Mouse (Mus musculus): ENCODE measurements around the gene Tbc1d22b. TPM values are rescaled to one million over a fixed set of nuclear protein-coding genes. Genes with fewer than 3 reads are reported as not detected.

Gene Tbc1d22b
- polyA plus RNA-seq, 1 experiment from 2014 or later, result 27.7 TPM

DNA sequence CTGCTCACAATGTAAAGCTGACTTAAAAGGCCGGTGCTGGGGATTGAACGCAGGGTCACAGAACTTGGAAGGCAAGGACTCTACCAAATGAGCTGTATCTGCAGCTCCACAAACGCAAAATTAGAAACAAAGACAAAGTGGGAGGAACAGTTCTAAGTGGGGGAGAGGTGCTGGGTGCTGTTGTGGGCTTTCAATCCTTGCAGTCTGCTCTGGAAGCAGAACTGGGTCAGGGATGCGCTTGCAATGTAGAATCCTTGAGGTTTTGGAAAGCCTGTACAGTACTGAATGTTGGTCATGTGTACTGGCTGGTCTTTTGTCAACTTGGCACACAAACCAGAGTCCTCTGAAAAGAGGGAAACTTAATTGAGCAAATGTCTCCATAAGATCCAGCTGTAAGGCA lies 66.0 kb downstream of the Tbc1d22b start:
- Histone ChIP-seq H3K27ac (replicated peaks; ENCODE audit: low read depth, low read length) (no peak overlapping the region), H3K4me3 (replicated peaks; ENCODE audit: low read depth, low read length) (peak overlapping the region; percentile 99), H3K9me3 (ENCODE audit: control insufficient read depth, low read length) (no peaks in the 10 kb centered on the region), H3K9ac (replicated peaks; ENCODE audit: low read length) (peak overlapping the region; percentile 97), H3K4me2 (ENCODE audit: low read length) (peak overlapping the region; percentile 89), H3K36me3 (ENCODE audit: control insufficient read depth, insufficient read depth, low read length) (peaks cover 17% of the 10 kb centered on the region), H3K4me1 (ENCODE audit: control insufficient read depth, insufficient read depth, low read length) (peaks cover 28% of the 10 kb centered on the region; the same call in 1 of the 2 replicates), H3K27me3 (ENCODE audit: control insufficient read depth, insufficient read depth, low read length) (no peaks in the 10 kb centered on the region)
- DNase-seq (peak; percentile 32), ATAC-seq (ENCODE audit: low FRiP score, low TSS enrichment) (no peak)
- 10% methylated on average over 4 of the region's 4 CpGs for WGBS

DNA sequence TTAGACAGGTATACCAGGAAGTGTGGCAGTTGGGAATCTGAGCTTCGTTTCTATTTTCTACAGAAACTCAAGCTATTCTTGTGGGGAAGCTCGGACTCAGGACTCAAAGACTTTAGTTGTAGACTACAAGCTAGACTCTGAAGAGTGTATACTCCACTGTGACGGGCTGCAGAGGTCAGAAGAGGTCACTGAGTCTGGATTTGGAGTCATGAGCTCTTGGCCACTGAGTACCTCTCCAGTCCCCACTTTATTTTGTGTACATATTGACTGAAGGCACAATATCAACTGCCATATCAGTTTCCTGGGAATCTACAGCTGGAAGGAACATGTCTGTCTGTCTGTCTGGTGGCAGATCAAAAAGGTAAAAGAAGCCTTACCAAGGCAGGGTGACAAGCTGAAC lies 69.6 kb downstream of the Tbc1d22b start:
- DNase-seq (no peak), ATAC-seq (ENCODE audit: low FRiP score, low TSS enrichment) (no peak)
- no peak overlapping the region for H3K4me2 ChIP-seq (ENCODE audit: low read length)
- H3K27ac ChIP-seq (replicated peaks; ENCODE audit: low read depth, low read length), result no peak overlapping the region
- no peak overlapping the region for H3K9ac ChIP-seq (replicated peaks; ENCODE audit: low read length)
- H3K9me3 ChIP-seq (ENCODE audit: control insufficient read depth, low read length), result no peaks in the 10 kb centered on the region
- peaks cover 47% of the 10 kb centered on the region for H3K36me3 ChIP-seq (ENCODE audit: control insufficient read depth, insufficient read depth, low read length)
- H3K4me3 ChIP-seq (replicated peaks; ENCODE audit: low read depth, low read length), result no peak overlapping the region
- H3K4me1 ChIP-seq (ENCODE audit: control insufficient read depth, insufficient read depth, low read length), result peaks cover 25% of the 10 kb centered on the region; the same call in 1 of the 2 replicates
- no peaks in the 10 kb centered on the region for H3K27me3 ChIP-seq (ENCODE audit: control insufficient read depth, insufficient read depth, low read length)
- 90% methylated on average over 3 of the region's 3 CpGs for WGBS

DNA sequence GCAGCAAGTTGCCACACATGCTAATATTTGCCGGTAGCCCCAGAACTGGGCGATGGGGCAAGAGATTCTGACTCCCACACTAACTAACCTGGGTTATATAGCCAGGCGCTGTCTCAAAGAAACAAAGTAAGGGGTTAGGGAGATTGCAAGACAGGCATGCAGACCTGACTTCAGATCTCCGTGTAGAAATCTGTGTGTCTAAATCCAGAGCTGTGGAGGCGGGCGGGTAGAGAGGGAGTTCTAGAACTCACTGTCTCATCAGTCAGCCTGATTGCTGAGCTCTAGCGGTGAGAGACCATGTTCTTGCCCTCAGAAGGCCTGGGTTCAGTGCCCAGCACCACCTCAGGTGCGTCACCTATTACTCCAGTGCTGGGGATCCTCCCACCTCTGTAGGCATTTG lies 73.9 kb downstream of the Tbc1d22b start:
- no peak for ATAC-seq (ENCODE audit: low FRiP score, low TSS enrichment)
- Histone ChIP-seq H3K4me1 (ENCODE audit: control insufficient read depth, insufficient read depth, low read length) (no peaks in the 10 kb centered on the region), H3K36me3 (ENCODE audit: control insufficient read depth, insufficient read depth, low read length) (peaks cover 83% of the 10 kb centered on the region), H3K4me3 (replicated peaks; ENCODE audit: low read depth, low read length) (no peak overlapping the region), H3K27ac (replicated peaks; ENCODE audit: low read depth, low read length) (no peak overlapping the region), H3K9ac (replicated peaks; ENCODE audit: low read length) (no peak overlapping the region), H3K27me3 (ENCODE audit: control insufficient read depth, insufficient read depth, low read length) (no peaks in the 10 kb centered on the region), H3K9me3 (ENCODE audit: control insufficient read depth, low read length) (no peaks in the 10 kb centered on the region), H3K4me2 (ENCODE audit: low read length) (no peak overlapping the region)
- 95% methylated on average over 8 of the region's 8 CpGs for WGBS
- DNase-seq, result no peak

DNA sequence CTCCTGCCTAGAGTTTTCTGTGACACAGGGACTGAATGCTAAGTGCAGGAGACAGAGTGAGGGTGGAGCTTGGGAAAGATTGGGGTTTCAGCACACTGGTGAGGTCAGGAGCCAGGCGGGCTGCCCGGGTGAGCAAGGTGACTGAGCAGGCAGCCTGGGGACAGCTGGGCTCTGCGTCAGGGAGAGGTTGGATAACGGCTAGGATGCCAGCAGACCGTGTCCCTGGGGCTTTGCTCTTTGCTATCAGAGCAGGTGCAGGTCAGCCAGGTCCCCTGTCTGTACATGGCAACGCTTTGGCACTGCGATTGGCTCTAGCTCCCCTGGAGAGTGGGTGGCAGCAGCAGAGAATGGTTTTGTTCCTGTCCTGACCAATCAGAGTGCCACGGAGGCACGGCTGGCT lies 77.7 kb downstream of the Tbc1d22b start:
- no peak overlapping the region for H3K4me2 ChIP-seq (ENCODE audit: low read length)
- no peaks in the 10 kb centered on the region for H3K9me3 ChIP-seq (ENCODE audit: control insufficient read depth, low read length)
- 89% methylated on average over 9 of the region's 9 CpGs for WGBS
- H3K4me3 ChIP-seq (replicated peaks; ENCODE audit: low read depth, low read length), result no peak overlapping the region
- H3K4me1 ChIP-seq (ENCODE audit: control insufficient read depth, insufficient read depth, low read length), result no peaks in the 10 kb centered on the region
- H3K27me3 ChIP-seq (ENCODE audit: control insufficient read depth, insufficient read depth, low read length), result no peaks in the 10 kb centered on the region
- DNase-seq (no peak), ATAC-seq (ENCODE audit: low FRiP score, low TSS enrichment) (no peak)
- peaks cover 86% of the 10 kb centered on the region for H3K36me3 ChIP-seq (ENCODE audit: control insufficient read depth, insufficient read depth, low read length)
- no peak overlapping the region for H3K27ac ChIP-seq (replicated peaks; ENCODE audit: low read depth, low read length)
- H3K9ac ChIP-seq (replicated peaks; ENCODE audit: low read length), result no peak overlapping the region

DNA sequence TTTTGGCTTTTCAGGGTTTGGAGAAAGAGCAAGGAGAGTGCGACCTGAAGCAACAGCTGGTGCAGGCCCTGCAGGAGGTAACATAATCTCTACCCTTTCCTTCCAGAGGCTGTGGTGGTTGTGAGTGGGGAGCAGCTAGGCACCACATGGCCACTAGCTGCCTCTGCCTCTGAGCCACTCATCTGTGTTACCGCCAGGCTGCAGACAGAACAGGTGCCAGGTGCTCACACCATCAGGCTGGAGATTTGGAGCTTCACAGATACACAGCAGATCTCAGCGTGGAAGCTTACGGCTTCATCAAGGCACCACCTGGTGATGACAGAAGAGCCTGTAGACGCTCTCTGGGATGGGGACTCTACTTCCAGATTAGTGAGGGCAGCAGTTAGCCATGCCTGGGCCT lies 79.4 kb downstream of the Tbc1d22b start:
- no peak for ATAC-seq (ENCODE audit: low FRiP score, low TSS enrichment)
- Histone ChIP-seq H3K4me1 (ENCODE audit: control insufficient read depth, insufficient read depth, low read length) (no peaks in the 10 kb centered on the region), H3K9me3 (ENCODE audit: control insufficient read depth, low read length) (no peaks in the 10 kb centered on the region), H3K27ac (replicated peaks; ENCODE audit: low read depth, low read length) (no peak overlapping the region), H3K36me3 (ENCODE audit: control insufficient read depth, insufficient read depth, low read length) (peaks cover 86% of the 10 kb centered on the region), H3K27me3 (ENCODE audit: control insufficient read depth, insufficient read depth, low read length) (no peaks in the 10 kb centered on the region), H3K9ac (replicated peaks; ENCODE audit: low read length) (no peak overlapping the region), H3K4me2 (ENCODE audit: low read length) (no peak overlapping the region), H3K4me3 (replicated peaks; ENCODE audit: low read depth, low read length) (no peak overlapping the region)
- DNase-seq, result no peak
- 87% methylated on average over 5 of the region's 5 CpGs for WGBS

DNA sequence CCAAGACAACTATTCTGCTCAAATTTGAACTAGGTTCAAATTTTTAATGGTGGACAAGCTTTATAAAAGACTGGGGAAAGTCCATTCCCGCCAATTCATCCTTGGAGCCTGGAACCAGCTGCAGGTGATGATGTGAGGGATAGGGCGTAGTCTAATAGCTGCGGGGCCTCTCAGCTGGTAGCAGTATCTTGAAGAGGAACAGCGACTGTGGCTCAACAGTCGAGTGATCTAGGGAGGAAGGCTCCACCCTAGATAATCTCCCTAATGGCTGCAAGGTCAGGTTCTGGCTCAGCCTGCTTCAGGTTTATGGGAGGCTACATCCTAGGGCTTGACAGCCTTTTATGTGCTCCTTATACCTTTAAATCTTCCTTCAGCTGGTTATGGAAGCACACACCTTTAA lies 80.0 kb downstream of the Tbc1d22b start:
- WGBS, result 91% methylated on average over 5 of the region's 5 CpGs
- no peak overlapping the region for H3K9ac ChIP-seq (replicated peaks; ENCODE audit: low read length)
- H3K4me2 ChIP-seq (ENCODE audit: low read length), result no peak overlapping the region
- no peaks in the 10 kb centered on the region for H3K4me1 ChIP-seq (ENCODE audit: control insufficient read depth, insufficient read depth, low read length)
- ATAC-seq (ENCODE audit: low FRiP score, low TSS enrichment) (no peak), DNase-seq (no peak)
- no peaks in the 10 kb centered on the region for H3K9me3 ChIP-seq (ENCODE audit: control insufficient read depth, low read length)
- H3K4me3 ChIP-seq (replicated peaks; ENCODE audit: low read depth, low read length), result no peak overlapping the region
- H3K27me3 ChIP-seq (ENCODE audit: control insufficient read depth, insufficient read depth, low read length), result no peaks in the 10 kb centered on the region
- no peak overlapping the region for H3K27ac ChIP-seq (replicated peaks; ENCODE audit: low read depth, low read length)
- H3K36me3 ChIP-seq (ENCODE audit: control insufficient read depth, insufficient read depth, low read length), result peaks cover 86% of the 10 kb centered on the region

DNA sequence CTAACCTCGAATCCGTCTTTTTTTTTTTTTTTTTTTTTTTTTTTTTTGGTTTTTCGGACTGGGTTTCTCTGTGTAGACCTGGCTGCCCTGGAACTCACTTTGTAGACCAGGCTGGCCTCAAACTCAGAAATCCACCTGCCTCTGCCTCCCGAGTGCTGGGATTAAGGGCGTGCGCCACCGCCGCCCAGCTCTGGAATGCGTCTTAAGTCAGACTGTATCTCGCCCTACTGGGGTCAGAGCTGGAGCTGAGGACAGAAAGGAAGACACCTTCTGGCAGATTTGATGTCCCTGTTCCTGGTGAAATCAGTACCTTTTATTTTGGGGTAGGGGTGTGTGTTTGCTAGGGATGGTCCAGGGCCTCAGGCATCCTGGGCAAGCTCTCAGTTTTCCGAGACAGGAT lies 82.7 kb downstream of the Tbc1d22b start:
- H3K27me3 ChIP-seq (ENCODE audit: control insufficient read depth, insufficient read depth, low read length), result no peaks in the 10 kb centered on the region
- no peaks in the 10 kb centered on the region for H3K9me3 ChIP-seq (ENCODE audit: control insufficient read depth, low read length)
- DNase-seq (no peak), ATAC-seq (ENCODE audit: low FRiP score, low TSS enrichment) (no peak)
- H3K9ac ChIP-seq (replicated peaks; ENCODE audit: low read length), result no peak overlapping the region
- no peak overlapping the region for H3K4me2 ChIP-seq (ENCODE audit: low read length)
- peaks cover 88% of the 10 kb centered on the region for H3K36me3 ChIP-seq (ENCODE audit: control insufficient read depth, insufficient read depth, low read length)
- no peaks in the 10 kb centered on the region for H3K4me1 ChIP-seq (ENCODE audit: control insufficient read depth, insufficient read depth, low read length)
- no peak overlapping the region for H3K27ac ChIP-seq (replicated peaks; ENCODE audit: low read depth, low read length)
- 92% methylated on average over 11 of the region's 11 CpGs for WGBS
- no peak overlapping the region for H3K4me3 ChIP-seq (replicated peaks; ENCODE audit: low read depth, low read length)

DNA sequence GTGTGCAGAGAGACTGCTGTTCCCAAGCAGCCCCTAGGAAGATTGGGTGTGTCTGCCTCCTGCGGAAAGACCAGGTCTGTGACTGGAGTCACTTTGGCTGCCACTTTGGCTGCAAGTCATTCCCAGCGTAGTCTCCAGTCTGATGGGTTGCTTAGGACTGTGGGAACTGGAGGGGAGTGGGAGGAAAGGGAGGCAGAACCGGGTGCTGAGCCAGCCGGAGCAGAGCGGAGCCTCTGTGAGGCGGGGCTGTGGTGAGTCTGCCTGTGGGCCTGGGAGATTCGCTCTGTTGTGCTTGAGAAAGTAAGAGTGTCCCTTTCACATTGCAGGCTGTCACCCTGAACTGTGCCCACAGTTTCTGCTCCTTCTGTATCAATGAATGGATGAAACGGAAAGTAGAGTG lies 85.9 kb downstream of the Tbc1d22b start:
- WGBS, result 94% methylated on average over 8 of the region's 8 CpGs
- Histone ChIP-seq H3K27me3 (ENCODE audit: control insufficient read depth, insufficient read depth, low read length) (no peaks in the 10 kb centered on the region), H3K4me2 (ENCODE audit: low read length) (no peak overlapping the region), H3K9me3 (ENCODE audit: control insufficient read depth, low read length) (no peaks in the 10 kb centered on the region), H3K36me3 (ENCODE audit: control insufficient read depth, insufficient read depth, low read length) (peaks cover 86% of the 10 kb centered on the region), H3K9ac (replicated peaks; ENCODE audit: low read length) (no peak overlapping the region), H3K27ac (replicated peaks; ENCODE audit: low read depth, low read length) (no peak overlapping the region), H3K4me1 (ENCODE audit: control insufficient read depth, insufficient read depth, low read length) (no peaks in the 10 kb centered on the region), H3K4me3 (replicated peaks; ENCODE audit: low read depth, low read length) (no peak overlapping the region)
- no peak for ATAC-seq (ENCODE audit: low FRiP score, low TSS enrichment)
- no peak for DNase-seq

DNA sequence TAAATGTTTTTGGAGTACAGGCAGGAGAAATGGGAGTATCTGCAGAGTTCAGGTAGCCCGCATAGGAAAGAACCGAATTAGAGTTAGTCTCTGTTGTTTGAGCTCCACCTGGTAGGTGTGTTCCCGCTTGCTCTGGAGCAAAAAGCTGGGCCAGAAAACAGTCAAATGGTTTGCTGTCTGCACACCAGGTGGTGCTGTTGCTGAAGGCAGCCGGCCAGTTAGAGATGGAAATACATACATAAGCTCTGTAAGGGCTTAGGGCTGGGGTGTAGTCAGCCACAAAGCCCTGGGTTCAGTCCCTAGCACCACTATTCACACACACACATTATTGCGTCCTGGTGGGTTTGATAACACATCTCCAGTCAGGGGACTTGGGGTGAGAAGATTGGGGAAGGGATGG lies 86.5 kb downstream of the Tbc1d22b start:
- H3K4me1 ChIP-seq (ENCODE audit: control insufficient read depth, insufficient read depth, low read length), result no peaks in the 10 kb centered on the region

More for the DNA sequence above, 86.5 kb downstream of the Tbc1d22b start:
- peak; percentile 76 for DNase-seq
- Histone ChIP-seq H3K4me2 (ENCODE audit: low read length) (no peak overlapping the region), H3K27me3 (ENCODE audit: control insufficient read depth, insufficient read depth, low read length) (no peaks in the 10 kb centered on the region), H3K27ac (replicated peaks; ENCODE audit: low read depth, low read length) (no peak overlapping the region), H3K36me3 (ENCODE audit: control insufficient read depth, insufficient read depth, low read length) (peaks cover 86% of the 10 kb centered on the region), H3K4me3 (replicated peaks; ENCODE audit: low read depth, low read length) (no peak overlapping the region), H3K9me3 (ENCODE audit: control insufficient read depth, low read length) (no peaks in the 10 kb centered on the region), H3K9ac (replicated peaks; ENCODE audit: low read length) (no peak overlapping the region)
- WGBS, result 78% methylated on average over 5 of the region's 5 CpGs
- no peak for ATAC-seq (ENCODE audit: low FRiP score, low TSS enrichment)

Measured in midbrain, embryonic 14.5 days (tissue).